Mouse (Mus musculus): Measurements from ENCODE around the gene Syn3. TPM values are rescaled to one million over a fixed set of nuclear protein-coding genes. Genes with fewer than 3 reads are reported as not detected.

Syn3 gene
- polyA plus RNA-seq, 1 experiment = 0.84 TPM

GRCm38 (mm10) chr10:86203915-86204314, 294.8 kb downstream of the Syn3 start:
- Histone ChIP-seq H3K27ac (ENCODE audit: control insufficient read depth, insufficient read depth, low read length) (no peak overlapping the region), H3K4me1 (replicated peaks; ENCODE audit: control insufficient read depth, insufficient read depth, low read length) (no peaks in the 10 kb centered on the region), H3K27me3 (ENCODE audit: control insufficient read depth, insufficient read depth, low read length) (no peaks in the 10 kb centered on the region), H3K4me3 (ENCODE audit: control insufficient read depth, insufficient read depth, low read length) (no peak overlapping the region), H3K36me3 (ENCODE audit: control insufficient read depth, insufficient read depth, low read length) (no peaks in the 10 kb centered on the region)
- no peak for TF ChIP-seq CTCF (IDR thresholded peaks at IDR 0.05; ENCODE audit: borderline replicate concordance, control insufficient read depth, extremely low read depth, insufficient read depth, low read length, poor library complexity)
- no peak for TF ChIP-seq POLR2A (IDR thresholded peaks at IDR 0.05; ENCODE audit: control insufficient read depth, extremely low read depth, insufficient read depth, low read length, poor library complexity)
- DNase-seq = no peak

- 92% methylated on average over 6 of the region's 6 CpGs for WGBS
- DNase-seq = no peak
- Histone ChIP-seq H3K4me1 (replicated peaks; ENCODE audit: control insufficient read depth, insufficient read depth, low read length) (no peaks in the 10 kb centered on the region), H3K27ac (ENCODE audit: control insufficient read depth, insufficient read depth, low read length) (no peak overlapping the region), H3K36me3 (ENCODE audit: control insufficient read depth, insufficient read depth, low read length) (no peaks in the 10 kb centered on the region), H3K4me3 (ENCODE audit: control insufficient read depth, insufficient read depth, low read length) (no peak overlapping the region), H3K27me3 (ENCODE audit: control insufficient read depth, insufficient read depth, low read length) (no peaks in the 10 kb centered on the region)
- TF ChIP-seq POLR2A (IDR thresholded peaks at IDR 0.05; ENCODE audit: control insufficient read depth, extremely low read depth, insufficient read depth, low read length, poor library complexity) (no peak), CTCF (IDR thresholded peaks at IDR 0.05; ENCODE audit: borderline replicate concordance, control insufficient read depth, extremely low read depth, insufficient read depth, low read length, poor library complexity) (no peak)
Measured at GRCm38 (mm10) chr10:86203175-86203574, 295.5 kb downstream of the Syn3 start.

- H3K27ac ChIP-seq (ENCODE audit: control insufficient read depth, insufficient read depth, low read length) = no peak overlapping the region
- no peak for DNase-seq
- WGBS = 95% methylated on average over 7 of the region's 7 CpGs
Measured at GRCm38 (mm10) chr10:86201826-86202225, 296.9 kb downstream of the Syn3 start.

GRCm38 (mm10) chr10:86201006-86201405, 297.7 kb downstream of the Syn3 start:
- no peak overlapping the region for H3K27ac ChIP-seq (ENCODE audit: control insufficient read depth, insufficient read depth, low read length)
- no peak for DNase-seq
- no peaks in the 10 kb centered on the region for H3K36me3 ChIP-seq (ENCODE audit: control insufficient read depth, insufficient read depth, low read length)
- no peaks in the 10 kb centered on the region for H3K4me1 ChIP-seq (replicated peaks; ENCODE audit: control insufficient read depth, insufficient read depth, low read length)
- no peaks in the 10 kb centered on the region for H3K27me3 ChIP-seq (ENCODE audit: control insufficient read depth, insufficient read depth, low read length)
- TF ChIP-seq POLR2A (IDR thresholded peaks at IDR 0.05; ENCODE audit: control insufficient read depth, extremely low read depth, insufficient read depth, low read length, poor library complexity) (no peak), CTCF (IDR thresholded peaks at IDR 0.05; ENCODE audit: borderline replicate concordance, control insufficient read depth, extremely low read depth, insufficient read depth, low read length, poor library complexity) (no peak)
- WGBS = 92% methylated on average over 3 of the region's 3 CpGs
- H3K4me3 ChIP-seq (ENCODE audit: control insufficient read depth, insufficient read depth, low read length) = no peak overlapping the region

More at GRCm38 (mm10) chr10:86201826-86202225, 296.9 kb downstream of the Syn3 start:
- no peak for TF ChIP-seq CTCF (IDR thresholded peaks at IDR 0.05; ENCODE audit: borderline replicate concordance, control insufficient read depth, extremely low read depth, insufficient read depth, low read length, poor library complexity)
- TF ChIP-seq POLR2A (IDR thresholded peaks at IDR 0.05; ENCODE audit: control insufficient read depth, extremely low read depth, insufficient read depth, low read length, poor library complexity) = no peak
- Histone ChIP-seq H3K36me3 (ENCODE audit: control insufficient read depth, insufficient read depth, low read length) (no peaks in the 10 kb centered on the region), H3K27me3 (ENCODE audit: control insufficient read depth, insufficient read depth, low read length) (no peaks in the 10 kb centered on the region), H3K4me1 (replicated peaks; ENCODE audit: control insufficient read depth, insufficient read depth, low read length) (no peaks in the 10 kb centered on the region), H3K4me3 (ENCODE audit: control insufficient read depth, insufficient read depth, low read length) (no peak overlapping the region)

- WGBS = 91% methylated on average over 3 of the region's 3 CpGs
- no peaks in the 10 kb centered on the region for H3K4me1 ChIP-seq (replicated peaks; ENCODE audit: control insufficient read depth, insufficient read depth, low read length)
- DNase-seq = no peak
- no peaks in the 10 kb centered on the region for H3K36me3 ChIP-seq (ENCODE audit: control insufficient read depth, insufficient read depth, low read length)
- H3K27ac ChIP-seq (ENCODE audit: control insufficient read depth, insufficient read depth, low read length) = no peak overlapping the region
- no peak for TF ChIP-seq POLR2A (IDR thresholded peaks at IDR 0.05; ENCODE audit: control insufficient read depth, extremely low read depth, insufficient read depth, low read length, poor library complexity)
- TF ChIP-seq CTCF (IDR thresholded peaks at IDR 0.05; ENCODE audit: borderline replicate concordance, control insufficient read depth, extremely low read depth, insufficient read depth, low read length, poor library complexity) = no peak
- H3K4me3 ChIP-seq (ENCODE audit: control insufficient read depth, insufficient read depth, low read length) = no peak overlapping the region
- H3K27me3 ChIP-seq (ENCODE audit: control insufficient read depth, insufficient read depth, low read length) = no peaks in the 10 kb centered on the region
Measured at GRCm38 (mm10) chr10:86196414-86197025, 302.2 kb downstream of the Syn3 start.

GRCm38 (mm10) chr10:86194722-86195121, 304.0 kb downstream of the Syn3 start:
- H3K36me3 ChIP-seq (ENCODE audit: control insufficient read depth, insufficient read depth, low read length) = no peaks in the 10 kb centered on the region
- TF ChIP-seq CTCF (IDR thresholded peaks at IDR 0.05; ENCODE audit: borderline replicate concordance, control insufficient read depth, extremely low read depth, insufficient read depth, low read length, poor library complexity) (no peak), POLR2A (IDR thresholded peaks at IDR 0.05; ENCODE audit: control insufficient read depth, extremely low read depth, insufficient read depth, low read length, poor library complexity) (no peak)
- no peak overlapping the region for H3K27ac ChIP-seq (ENCODE audit: control insufficient read depth, insufficient read depth, low read length)
- no peaks in the 10 kb centered on the region for H3K4me1 ChIP-seq (replicated peaks; ENCODE audit: control insufficient read depth, insufficient read depth, low read length)
- no peak overlapping the region for H3K4me3 ChIP-seq (ENCODE audit: control insufficient read depth, insufficient read depth, low read length)
- DNase-seq = no peak
- no peaks in the 10 kb centered on the region for H3K27me3 ChIP-seq (ENCODE audit: control insufficient read depth, insufficient read depth, low read length)
- 94% methylated on average over 4 of the region's 4 CpGs for WGBS

Measured in thymus, adult 2 months (tissue).